Mouse (Mus musculus): ENCODE measurements around the gene Uba52. TPM values are rescaled to one million over a fixed set of nuclear protein-coding genes. Genes with fewer than 3 reads are reported as not detected.

Gene Uba52
- polyA plus RNA-seq, 1 experiment from 2014 or later: 684 TPM

GRCm38 (mm10) chr8:70465701-70466100 is 44.9 kb downstream of the Uba52 start:
- H3K4me2 ChIP-seq (ENCODE audit: low read depth, low read length): no peak overlapping the region
- no peaks in the 10 kb centered on the region for H3K36me3 ChIP-seq (replicated peaks; ENCODE audit: insufficient read depth, low read length)
- TF ChIP-seq EP300 (IDR thresholded peaks at IDR 0.05; ENCODE audit: low read depth): no peak
- no peak for TF ChIP-seq CTCF (IDR thresholded peaks at IDR 0.05; ENCODE audit: low read depth)
- H3K9ac ChIP-seq (replicated peaks): no peak overlapping the region
- ATAC-seq: no peak
- no peak for DNase-seq
- WGBS (ENCODE audit: insufficient replicate concordance): 91% methylated on average over 4 of the region's 4 CpGs
- H3K4me3 ChIP-seq (ENCODE audit: low read depth, low read length): no peak overlapping the region
- H3K4me1 ChIP-seq (ENCODE audit: insufficient read depth): peaks cover 29% of the 10 kb centered on the region
- H3K27me3 ChIP-seq (ENCODE audit: insufficient read depth, low read length): no peaks in the 10 kb centered on the region
- no peaks in the 10 kb centered on the region for H3K9me3 ChIP-seq (ENCODE audit: low read length)
- H3K27ac ChIP-seq (ENCODE audit: low read depth): no peak overlapping the region

- no peak for TF ChIP-seq EP300 (IDR thresholded peaks at IDR 0.05; ENCODE audit: low read depth)
- TF ChIP-seq CTCF (IDR thresholded peaks at IDR 0.05; ENCODE audit: low read depth): no peak
- 89% methylated on average over 6 of the region's 6 CpGs for WGBS (ENCODE audit: insufficient replicate concordance)
- H3K9me3 ChIP-seq (ENCODE audit: low read length): no peaks in the 10 kb centered on the region
- peaks cover 25% of the 10 kb centered on the region for H3K4me1 ChIP-seq (ENCODE audit: insufficient read depth)
- H3K27ac ChIP-seq (ENCODE audit: low read depth): no peak overlapping the region
- ATAC-seq (no peak), DNase-seq (no peak)
- H3K9ac ChIP-seq (replicated peaks): no peak overlapping the region
- no peak overlapping the region for H3K4me2 ChIP-seq (ENCODE audit: low read depth, low read length)
- no peak overlapping the region for H3K4me3 ChIP-seq (ENCODE audit: low read depth, low read length)
- no peaks in the 10 kb centered on the region for H3K36me3 ChIP-seq (replicated peaks; ENCODE audit: insufficient read depth, low read length)
- H3K27me3 ChIP-seq (ENCODE audit: insufficient read depth, low read length): no peaks in the 10 kb centered on the region
Measured at GRCm38 (mm10) chr8:70464162-70464561, 46.4 kb downstream of the Uba52 start.

- Histone ChIP-seq H3K4me2 (ENCODE audit: low read depth, low read length) (no peak overlapping the region), H3K27me3 (ENCODE audit: insufficient read depth, low read length) (no peaks in the 10 kb centered on the region), H3K36me3 (replicated peaks; ENCODE audit: insufficient read depth, low read length) (no peaks in the 10 kb centered on the region), H3K9ac (replicated peaks) (no peak overlapping the region), H3K4me1 (ENCODE audit: insufficient read depth) (peaks cover 16% of the 10 kb centered on the region), H3K4me3 (ENCODE audit: low read depth, low read length) (no peak overlapping the region), H3K9me3 (ENCODE audit: low read length) (no peaks in the 10 kb centered on the region), H3K27ac (ENCODE audit: low read depth) (no peak overlapping the region)
- no peak for ATAC-seq
- TF ChIP-seq CTCF (IDR thresholded peaks at IDR 0.05; ENCODE audit: low read depth) (no peak), EP300 (IDR thresholded peaks at IDR 0.05; ENCODE audit: low read depth) (no peak)
- WGBS (ENCODE audit: insufficient replicate concordance): 89% methylated on average over 4 of the region's 4 CpGs
- no peak for DNase-seq
Measured at GRCm38 (mm10) chr8:70463306-70463705, 47.3 kb downstream of the Uba52 start.

GRCm38 (mm10) chr8:70462516-70462813 is 48.1 kb downstream of the Uba52 start:
- no peak overlapping the region for H3K4me3 ChIP-seq (ENCODE audit: low read depth, low read length)
- H3K36me3 ChIP-seq (replicated peaks; ENCODE audit: insufficient read depth, low read length): no peaks in the 10 kb centered on the region
- no peak overlapping the region for H3K9ac ChIP-seq (replicated peaks)
- H3K27ac ChIP-seq (ENCODE audit: low read depth): no peak overlapping the region
- no peak for ATAC-seq
- peaks cover 11% of the 10 kb centered on the region for H3K4me1 ChIP-seq (ENCODE audit: insufficient read depth)
- no peak overlapping the region for H3K4me2 ChIP-seq (ENCODE audit: low read depth, low read length)
- H3K27me3 ChIP-seq (ENCODE audit: insufficient read depth, low read length): no peaks in the 10 kb centered on the region
- no peak for DNase-seq
- WGBS (ENCODE audit: insufficient replicate concordance): 88% methylated on average over 8 of the region's 8 CpGs
- no peak for TF ChIP-seq EP300 (IDR thresholded peaks at IDR 0.05; ENCODE audit: low read depth)
- TF ChIP-seq CTCF (IDR thresholded peaks at IDR 0.05; ENCODE audit: low read depth): no peak
- no peaks in the 10 kb centered on the region for H3K9me3 ChIP-seq (ENCODE audit: low read length)

- Histone ChIP-seq H3K4me1 (ENCODE audit: insufficient read depth) (peaks cover 6% of the 10 kb centered on the region), H3K4me3 (ENCODE audit: low read depth, low read length) (no peak overlapping the region), H3K9ac (replicated peaks) (no peak overlapping the region), H3K27me3 (ENCODE audit: insufficient read depth, low read length) (no peaks in the 10 kb centered on the region), H3K36me3 (replicated peaks; ENCODE audit: insufficient read depth, low read length) (no peaks in the 10 kb centered on the region), H3K9me3 (ENCODE audit: low read length) (no peaks in the 10 kb centered on the region), H3K27ac (ENCODE audit: low read depth) (no peak overlapping the region), H3K4me2 (ENCODE audit: low read depth, low read length) (no peak overlapping the region)
- ATAC-seq (no peak), DNase-seq (no peak)
- WGBS (ENCODE audit: insufficient replicate concordance): 84% methylated on average over 16 of the region's 16 CpGs
- TF ChIP-seq CTCF (IDR thresholded peaks at IDR 0.05; ENCODE audit: low read depth) (no peak), EP300 (IDR thresholded peaks at IDR 0.05; ENCODE audit: low read depth) (no peak)
Measured at GRCm38 (mm10) chr8:70461765-70462515, 48.7 kb downstream of the Uba52 start.

- no peak overlapping the region for H3K9ac ChIP-seq (replicated peaks)
- H3K27me3 ChIP-seq (ENCODE audit: insufficient read depth, low read length): no peaks in the 10 kb centered on the region
- TF ChIP-seq CTCF (IDR thresholded peaks at IDR 0.05; ENCODE audit: low read depth) (no peak), EP300 (IDR thresholded peaks at IDR 0.05; ENCODE audit: low read depth) (no peak)
- no peak for ATAC-seq
- H3K4me3 ChIP-seq (ENCODE audit: low read depth, low read length): no peak overlapping the region
- H3K36me3 ChIP-seq (replicated peaks; ENCODE audit: insufficient read depth, low read length): no peaks in the 10 kb centered on the region
- H3K4me1 ChIP-seq (ENCODE audit: insufficient read depth): no peaks in the 10 kb centered on the region
- H3K27ac ChIP-seq (ENCODE audit: low read depth): no peak overlapping the region
- DNase-seq: no peak
- H3K9me3 ChIP-seq (ENCODE audit: low read length): no peaks in the 10 kb centered on the region
- 89% methylated on average over 9 of the region's 9 CpGs for WGBS (ENCODE audit: insufficient replicate concordance)
- no peak overlapping the region for H3K4me2 ChIP-seq (ENCODE audit: low read depth, low read length)
Measured at GRCm38 (mm10) chr8:70460606-70461005, 50.0 kb downstream of the Uba52 start.

Measured in liver, postnatal 0 days (tissue).